In the genomic region with DNA sequence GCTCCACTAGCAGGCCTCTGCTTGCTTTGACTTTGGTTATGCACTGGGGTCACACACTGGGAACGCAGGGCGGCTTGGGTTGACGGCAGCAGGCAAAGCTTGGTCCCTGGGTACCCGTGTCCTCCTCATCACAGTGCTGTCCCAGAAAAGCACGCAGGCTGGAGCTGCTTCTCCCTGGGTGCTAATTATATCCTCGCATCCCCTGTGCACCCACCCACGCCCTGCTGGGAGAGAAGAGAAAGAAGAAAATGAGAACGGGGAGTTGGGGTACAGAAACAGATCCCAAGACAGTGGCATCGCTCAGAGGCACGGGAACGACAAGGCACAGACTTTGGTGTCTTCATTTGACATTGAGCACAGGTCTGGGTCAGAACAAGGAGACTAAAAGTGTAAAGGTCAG, we compare ENCODE assay signal across 18 mouse cellular contexts. TPM values are rescaled to one million over a fixed set of nuclear protein-coding genes. Genes with fewer than 3 reads are reported as not detected.
DNase-seq lines count a peak whose midpoint lies in the region; ATAC-seq lines count a peak whose summit lies in the region.
"Had no signal": no experiment of that assay in that cellular context is flagged by ENCODE, and none has a peak within 500 bp of the region (broad histone marks: within the 10 kb centered on the region; RNA-seq: fewer than 3 reads in every experiment).

No protein-coding gene starts in this region.

- DNase-seq in brain, adult 2 months (ENCODE audit: low read depth, low spot score) = peak; percentile 93
- peak; percentile 59 to 70 for DNase-seq in frontal cortex, postnatal 25 days (ENCODE audit: low spot score in 2 of 2)
- DNase-seq in left cerebral cortex, adult 18-20 months (ENCODE audit: low spot score in 2 of 2) = peak; percentile 85 to 89
- DNase-seq in right cerebral cortex, adult 2 months (ENCODE audit: low spot score in 2 of 2) = peak; percentile 82 to 87
- DNase-seq in urinary bladder, adult 2 months (ENCODE audit: low spot score) = no peak
- DNase-seq in cerebellum, postnatal 10 days = no peak
- DNase-seq in lung, postnatal 10 days = no peak
- DNase-seq: cerebellum, adult 11-12 months; embryo, embryonic 11 days; gastrocnemius, postnatal 36 days; heart, postnatal 4 days; midbrain, embryonic 14.5 days; thymus, postnatal 14 days had no signal

- ATAC-seq in erythroid progenitor cell, adult 5-6 weeks (replicated peaks; ENCODE audit: low FRiP score, poor library complexity, severe bottlenecking) = no peak
- ATAC-seq: forebrain, embryonic 14.5 days; liver, embryonic 12.5 days; Patski had no signal

RNA-seq across cellular contexts. Expression of gene Pgbd5, which starts 50.0 kb away (rescaled TPM):
- total RNA-seq in left cerebral cortex, adult 18-20 months (2021) = 100 to 1,000 TPM; 208 to 219 TPM
- 10.7 and 11.8 TPM in 2 replicates for polyA plus RNA-seq in urinary bladder, adult 2 months (2012; rRNA removed)
- not detected in 2 replicates for total RNA-seq in erythroid progenitor cell, adult 5-6 weeks (2015; ENCODE audit: low replicate concordance)
- total RNA-seq in erythroid progenitor cell, adult 5-6 weeks (2017; ENCODE audit: low replicate concordance) = not detected in 2 replicates
- total RNA-seq: megakaryocyte progenitor cell, adult 5-6 weeks had no signal

Comparison
In these comparisons a context has a peak if more than half of its experiments do, and no peak if none do; other contexts are left out.
1. DNase-seq: peak in brain, adult 2 months (single experiment), frontal cortex, postnatal 25 days (2 of 2), left cerebral cortex, adult 18-20 months (2 of 2) and right cerebral cortex, adult 2 months (2 of 2); none in urinary bladder, adult 2 months (single experiment), cerebellum, postnatal 10 days (0 of 2) and lung, postnatal 10 days (single experiment).
2. RNA of gene Pgbd5, which starts 50.0 kb away (total RNA-seq): 208 to 219 TPM in left cerebral cortex, adult 18-20 months; not detected in erythroid progenitor cell, adult 5-6 weeks; every median in the first group is over 100 times any median in the second.